Mouse (Mus musculus): ENCODE measurements at regions not wholly inside any gene's neighbourhood (a gene's known extent, or its start where the extent isn't known, plus 50 kb on each side); places are given as distances from the start of the nearest gene placed in this dataset.
"Not testable (repeated sequence)": the region's sequence is repeated elsewhere in the genome, so short reads cannot be mapped to it uniquely, and the experiment has no call there.

GRCm38 (mm10) chr15:8766208-8766607, 55.6 kb upstream of the Slc1a3 start:
- not testable (repeated sequence) for H3K27ac ChIP-seq (ENCODE audit: low read depth, low read length); ATAC-seq (replicated peaks; ENCODE audit: low FRiP score); H3K4me3 ChIP-seq (ENCODE audit: low read depth, low read length); H3K9ac ChIP-seq (ENCODE audit: low read length); DNase-seq (ENCODE audit: low spot score); H3K4me1 ChIP-seq (replicated peaks; ENCODE audit: control insufficient read depth, insufficient read depth, low read length); H3K4me2 ChIP-seq (ENCODE audit: low read depth, low read length, severe bottlenecking); H3K27me3 ChIP-seq (ENCODE audit: control insufficient read depth, insufficient read depth, low read length); H3K36me3 ChIP-seq (ENCODE audit: control insufficient read depth, insufficient read depth, low read length); H3K9me3 ChIP-seq (ENCODE audit: control insufficient read depth, low read length)

- 61% methylated on average over 9 of the region's 9 CpGs for WGBS
- Histone ChIP-seq H3K4me1 (replicated peaks; ENCODE audit: control insufficient read depth, insufficient read depth, low read length) (no peaks in the 10 kb centered on the region), H3K4me3 (ENCODE audit: low read depth, low read length) (no peak overlapping the region), H3K27me3 (ENCODE audit: control insufficient read depth, insufficient read depth, low read length) (no peaks in the 10 kb centered on the region), H3K9ac (ENCODE audit: low read length) (no peak overlapping the region), H3K36me3 (ENCODE audit: control insufficient read depth, insufficient read depth, low read length) (no peaks in the 10 kb centered on the region), H3K27ac (ENCODE audit: low read depth, low read length) (no peak overlapping the region), H3K4me2 (ENCODE audit: low read depth, low read length, severe bottlenecking) (no peak overlapping the region), H3K9me3 (ENCODE audit: control insufficient read depth, low read length) (no peaks in the 10 kb centered on the region)
- no peak for DNase-seq (ENCODE audit: low spot score)
- no peak for ATAC-seq (replicated peaks; ENCODE audit: low FRiP score)
Measured at GRCm38 (mm10) chr15:8761741-8762271, 51.2 kb upstream of the Slc1a3 start.

- Histone ChIP-seq H3K9ac (ENCODE audit: low read length) (no peak overlapping the region), H3K4me3 (ENCODE audit: low read depth, low read length) (no peak overlapping the region), H3K27ac (ENCODE audit: low read depth, low read length) (no peak overlapping the region), H3K9me3 (ENCODE audit: control insufficient read depth, low read length) (no peaks in the 10 kb centered on the region), H3K36me3 (ENCODE audit: control insufficient read depth, insufficient read depth, low read length) (no peaks in the 10 kb centered on the region), H3K27me3 (ENCODE audit: control insufficient read depth, insufficient read depth, low read length) (no peaks in the 10 kb centered on the region), H3K4me1 (replicated peaks; ENCODE audit: control insufficient read depth, insufficient read depth, low read length) (no peaks in the 10 kb centered on the region), H3K4me2 (ENCODE audit: low read depth, low read length, severe bottlenecking) (no peak overlapping the region)
- WGBS = 85% methylated on average over 5 of the region's 5 CpGs
- ATAC-seq (replicated peaks; ENCODE audit: low FRiP score) (no peak), DNase-seq (ENCODE audit: low spot score) (no peak)
Measured at GRCm38 (mm10) chr15:8761132-8761531, 50.6 kb upstream of the Slc1a3 start.

All from forebrain, embryonic 11.5 days (tissue).